Mouse (Mus musculus): Measurements from ENCODE around the gene Iqck.
A peak's percentile ranks its signal among the peaks of the same experiment; 100 is the strongest.

Iqck gene

GRCm38 (mm10) chr7:118992623-118993405 lies 137.3 kb downstream of the Iqck start:
- DNase-seq: no peak

GRCm38 (mm10) chr7:118993597-118994230 lies 138.2 kb downstream of the Iqck start:
- DNase-seq: no peak

- DNase-seq: peak in 1 of 2 experiments; percentile 36
Observed at GRCm38 (mm10) chr7:118994231-118994842, 138.8 kb downstream of the Iqck start.

- peak; percentile 93 to 94 for DNase-seq
Observed at GRCm38 (mm10) chr7:118995007-118995406, 139.5 kb downstream of the Iqck start, which contains the start of gene Gprc5b. TSS of gene Gprc5b (minus strand) at chr7:118995211.

- DNase-seq: no peak
Observed at GRCm38 (mm10) chr7:118995671-118996070, 140.1 kb downstream of the Iqck start.

- DNase-seq: peak; percentile 68 to 83
Observed at GRCm38 (mm10) chr7:118996137-118996837, 140.7 kb downstream of the Iqck start.

GRCm38 (mm10) chr7:118999857-119000256 lies 144.3 kb downstream of the Iqck start:
- no peak for DNase-seq

GRCm38 (mm10) chr7:119001965-119002364 lies 146.4 kb downstream of the Iqck start:
- no peak for DNase-seq

- no peak for DNase-seq
Observed at GRCm38 (mm10) chr7:119002501-119002900, 146.9 kb downstream of the Iqck start.

- DNase-seq: peak; percentile 41 to 65
Observed at GRCm38 (mm10) chr7:119010854-119011529, 155.4 kb downstream of the Iqck start.

GRCm38 (mm10) chr7:119015736-119016135 lies 160.2 kb downstream of the Iqck start:
- DNase-seq: no peak

- DNase-seq: peak; percentile 37
Observed at GRCm38 (mm10) chr7:119019537-119019936, 164.0 kb downstream of the Iqck start.
